Mouse (Mus musculus): Measurements from ENCODE around the gene Tgoln1.

Tgoln1 gene

GRCm38 (mm10) chr6:72630961-72631360, 14.2 kb upstream of the Tgoln1 start:
- no peak for DNase-seq (ENCODE audit: inconsistent age in 2 of 2, low spot score in 1 of 2)

GRCm38 (mm10) chr6:72630370-72630769, 13.6 kb upstream of the Tgoln1 start:
- no peak for DNase-seq (ENCODE audit: inconsistent age in 2 of 2, low spot score in 1 of 2)

- DNase-seq (ENCODE audit: inconsistent age in 2 of 2, low spot score in 1 of 2) = no peak
Measured at GRCm38 (mm10) chr6:72627276-72627675, 10.5 kb upstream of the Tgoln1 start.

GRCm38 (mm10) chr6:72626391-72626790, 9.6 kb upstream of the Tgoln1 start:
- DNase-seq (ENCODE audit: inconsistent age in 2 of 2, low spot score in 1 of 2) = no peak

GRCm38 (mm10) chr6:72623661-72624402, 7.0 kb upstream of the Tgoln1 start:
- DNase-seq (ENCODE audit: inconsistent age in 2 of 2, low spot score in 1 of 2) = peak; percentile 73 to 86

- peak in 1 of 2 experiments; percentile 34 for DNase-seq (ENCODE audit: inconsistent age in 2 of 2, low spot score in 1 of 2)
Measured at GRCm38 (mm10) chr6:72622917-72623316, 6.1 kb upstream of the Tgoln1 start.

GRCm38 (mm10) chr6:72620920-72621319, 4.1 kb upstream of the Tgoln1 start:
- no peak for DNase-seq (ENCODE audit: inconsistent age in 2 of 2, low spot score in 1 of 2)

- peak in 1 of 2 experiments; percentile 23 for DNase-seq (ENCODE audit: inconsistent age in 2 of 2, low spot score in 1 of 2)
Measured at GRCm38 (mm10) chr6:72619734-72620532, 3.1 kb upstream of the Tgoln1 start.

GRCm38 (mm10) chr6:72615561-72616375, 1.0 kb downstream of the Tgoln1 start:
- peak in 1 of 2 experiments; percentile 68 for DNase-seq (ENCODE audit: inconsistent age in 2 of 2, low spot score in 1 of 2)

- DNase-seq (ENCODE audit: inconsistent age in 2 of 2, low spot score in 1 of 2) = peak in 1 of 2 experiments; percentile 65
Measured at GRCm38 (mm10) chr6:72615151-72615550, 1.6 kb downstream of the Tgoln1 start.

GRCm38 (mm10) chr6:72610261-72610660, 6.5 kb downstream of the Tgoln1 start:
- peak in 1 of 2 experiments; percentile 83 for DNase-seq (ENCODE audit: inconsistent age in 2 of 2, low spot score in 1 of 2)

GRCm38 (mm10) chr6:72608662-72609184, 8.1 kb downstream of the Tgoln1 start:
- DNase-seq (ENCODE audit: inconsistent age in 2 of 2, low spot score in 1 of 2) = no peak

GRCm38 (mm10) chr6:72607676-72608075, 9.1 kb downstream of the Tgoln1 start:
- DNase-seq (ENCODE audit: inconsistent age in 2 of 2, low spot score in 1 of 2) = peak in 1 of 2 experiments; percentile 58

GRCm38 (mm10) chr6:72607060-72607459, 9.7 kb downstream of the Tgoln1 start:
- DNase-seq (ENCODE audit: inconsistent age in 2 of 2, low spot score in 1 of 2) = peak in 1 of 2 experiments; percentile 28

- peak; percentile 59 to 64 for DNase-seq (ENCODE audit: inconsistent age in 2 of 2, low spot score in 1 of 2)
Measured at GRCm38 (mm10) chr6:72604066-72604465, 12.7 kb downstream of the Tgoln1 start.

GRCm38 (mm10) chr6:72601732-72602131, 15.1 kb downstream of the Tgoln1 start:
- peak; percentile 85 to 96 for DNase-seq (ENCODE audit: inconsistent age in 2 of 2, low spot score in 1 of 2)

- peak; percentile 51 to 69 for DNase-seq (ENCODE audit: inconsistent age in 2 of 2, low spot score in 1 of 2)
Measured at GRCm38 (mm10) chr6:72600771-72601170, 16.0 kb downstream of the Tgoln1 start.

- DNase-seq (ENCODE audit: inconsistent age in 2 of 2, low spot score in 1 of 2) = peak in 1 of 2 experiments; percentile 76
Measured at GRCm38 (mm10) chr6:72600216-72600615, 16.6 kb downstream of the Tgoln1 start.

- no peak for DNase-seq (ENCODE audit: inconsistent age in 2 of 2, low spot score in 1 of 2)
Measured at GRCm38 (mm10) chr6:72598791-72599557, 17.8 kb downstream of the Tgoln1 start.
